Mouse (Mus musculus): ENCODE results near the gene Akap11. TPM values are rescaled to one million over a fixed set of nuclear protein-coding genes. Genes with fewer than 3 reads are reported as not detected.

Gene Akap11
- polyA plus RNA-seq, 1 experiment from 2014 or later: 26.2 TPM

DNA sequence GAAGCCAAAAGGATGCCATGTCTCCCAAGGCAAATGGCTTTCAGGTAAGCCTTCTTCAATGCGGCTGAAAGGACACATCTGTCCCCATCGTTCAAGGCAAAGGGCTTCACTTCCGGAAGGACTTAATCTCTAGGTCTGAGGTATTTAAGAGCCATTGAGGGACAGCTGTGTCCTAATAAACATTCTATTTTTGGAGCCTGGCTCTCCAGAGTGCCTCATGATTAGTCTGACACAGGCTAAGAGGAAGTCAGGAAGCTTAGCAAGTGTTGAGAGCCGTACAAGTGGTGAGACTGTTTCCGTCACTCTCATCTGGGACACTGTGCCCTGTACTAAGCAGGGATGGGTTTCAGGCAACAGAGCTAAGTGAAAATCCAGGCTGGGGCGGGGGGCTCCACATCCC, 12.2 kb upstream of the Akap11 start:
- no peaks in the 10 kb centered on the region for H3K36me3 ChIP-seq
- no peak overlapping the region for H3K4me2 ChIP-seq (replicated peaks)
- ATAC-seq (ENCODE audit: insufficient number of reproducible peaks, insufficient read depth, low FRiP score, low TSS enrichment): no peak
- H3K27me3 ChIP-seq: no peaks in the 10 kb centered on the region
- H3K4me1 ChIP-seq: no peaks in the 10 kb centered on the region
- no peak overlapping the region for H3K9ac ChIP-seq
- H3K9me3 ChIP-seq: no peaks in the 10 kb centered on the region
- no peak overlapping the region for H3K4me3 ChIP-seq
- no peak overlapping the region for H3K27ac ChIP-seq
- 77% methylated on average over 6 of the region's 6 CpGs for WGBS

GRCm38 (mm10) chr14:78541319-78541718, 4.7 kb upstream of the Akap11 start:
- 0 out of 2 replicates have a peak, but pooled peaks cover 5% of the 10 kb centered on the region for H3K4me1 ChIP-seq
- ATAC-seq (ENCODE audit: insufficient number of reproducible peaks, insufficient read depth, low FRiP score, low TSS enrichment): no peak
- H3K27me3 ChIP-seq: no peaks in the 10 kb centered on the region
- H3K9me3 ChIP-seq: no peaks in the 10 kb centered on the region
- H3K9ac ChIP-seq: no peak overlapping the region
- H3K4me3 ChIP-seq: no peak overlapping the region
- H3K4me2 ChIP-seq (replicated peaks): no peak overlapping the region
- H3K27ac ChIP-seq: no peak overlapping the region
- no peaks in the 10 kb centered on the region for H3K36me3 ChIP-seq
- 74% methylated on average over 3 of the region's 3 CpGs for whole genome bisulfite sequencing

DNA sequence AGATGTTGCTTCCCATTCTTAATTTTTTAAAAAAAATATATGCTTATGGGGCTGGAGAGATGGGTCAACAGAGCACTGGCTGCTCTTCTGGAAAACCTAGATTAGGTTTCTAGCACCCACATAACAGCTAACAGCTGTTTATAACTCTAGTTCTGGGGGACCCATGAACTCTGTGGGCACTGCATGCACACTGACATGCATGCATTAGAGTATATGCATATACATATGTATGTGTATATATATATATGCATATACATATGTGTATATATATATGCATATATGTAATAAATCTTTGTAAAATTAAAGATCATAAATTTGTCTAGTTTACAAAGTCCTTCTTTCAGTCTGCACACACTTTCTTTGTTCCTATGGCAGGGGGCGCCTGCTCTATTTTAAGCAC, 3.2 kb upstream of the Akap11 start:
- WGBS: 92% methylated on average over 1 of the region's 1 CpGs
- Histone ChIP-seq H3K27me3 (no peaks in the 10 kb centered on the region), H3K36me3 (no peaks in the 10 kb centered on the region), H3K9me3 (no peaks in the 10 kb centered on the region), H3K4me2 (replicated peaks) (no peak overlapping the region), H3K4me1 (0 out of 2 replicates have a peak, but pooled peaks cover 13% of the 10 kb centered on the region), H3K9ac (no peak overlapping the region), H3K27ac (no peak overlapping the region), H3K4me3 (no peak overlapping the region)
- no peak for ATAC-seq (ENCODE audit: insufficient number of reproducible peaks, insufficient read depth, low FRiP score, low TSS enrichment)

DNA sequence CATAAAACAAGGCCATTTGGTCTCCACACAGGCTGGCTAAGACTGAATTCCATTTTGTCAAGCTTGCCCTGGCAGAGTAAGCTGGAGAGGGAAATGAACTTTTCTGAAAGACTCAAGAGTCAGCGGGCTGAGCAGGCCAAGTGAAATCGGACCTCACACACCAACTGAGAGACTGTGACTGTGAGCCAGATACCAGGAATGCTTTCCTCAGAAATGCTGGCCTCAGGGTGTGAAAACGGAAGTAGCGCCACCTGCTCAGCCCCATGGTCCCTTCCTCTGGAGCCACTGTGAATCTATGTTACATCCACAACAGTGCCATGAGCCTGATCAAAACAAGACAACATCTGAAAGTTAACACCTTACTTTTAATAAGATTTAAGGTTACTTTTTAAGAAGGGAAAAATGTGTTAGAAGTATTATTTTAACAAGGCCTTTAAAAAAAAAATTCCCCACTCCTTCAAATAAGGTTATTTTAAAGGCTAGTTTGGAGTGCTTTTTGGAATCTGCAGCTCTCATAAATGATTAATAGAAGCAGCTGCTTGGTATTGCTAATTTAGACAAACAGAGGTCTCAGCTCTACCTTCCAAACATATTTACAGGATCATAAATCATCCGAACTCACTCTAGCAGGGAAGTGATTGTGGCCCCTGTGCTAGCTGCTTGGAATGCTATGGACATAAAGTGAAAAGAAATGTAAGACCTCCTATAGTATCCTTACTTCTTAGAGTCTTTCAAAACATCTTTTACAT, 2.1 kb upstream of the Akap11 start:
- H3K27me3 ChIP-seq: no peaks in the 10 kb centered on the region
- WGBS: 33% methylated on average over 5 of the region's 5 CpGs
- no peak overlapping the region for H3K9ac ChIP-seq
- H3K27ac ChIP-seq: no peak overlapping the region
- 0 out of 2 replicates have a peak, but pooled peaks cover 13% of the 10 kb centered on the region for H3K4me1 ChIP-seq
- H3K9me3 ChIP-seq: no peaks in the 10 kb centered on the region
- H3K36me3 ChIP-seq: no peaks in the 10 kb centered on the region
- H3K4me3 ChIP-seq: no peak overlapping the region
- ATAC-seq (ENCODE audit: insufficient number of reproducible peaks, insufficient read depth, low FRiP score, low TSS enrichment): no peak
- no peak overlapping the region for H3K4me2 ChIP-seq (replicated peaks)

DNA sequence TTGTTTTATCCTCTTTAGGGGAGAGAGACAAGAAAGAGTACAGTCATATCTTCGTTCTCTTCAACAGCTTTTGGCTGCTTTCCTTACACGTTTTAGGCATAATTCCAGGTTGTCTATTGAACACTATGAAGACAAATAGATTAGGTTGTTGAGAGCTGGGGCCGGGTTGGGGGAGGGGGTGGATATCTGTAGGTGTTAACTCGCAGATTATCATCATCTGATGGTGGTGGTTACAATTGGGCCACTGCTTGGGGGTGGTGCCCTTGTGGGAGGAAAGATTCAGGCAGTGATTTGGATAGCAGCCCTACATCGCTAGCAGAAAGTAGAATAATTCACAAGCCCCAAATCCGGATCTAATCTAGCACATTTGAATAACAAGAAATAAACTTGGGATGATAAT, 943 bp upstream of the Akap11 start:
- no peak for ATAC-seq (ENCODE audit: insufficient number of reproducible peaks, insufficient read depth, low FRiP score, low TSS enrichment)
- Histone ChIP-seq H3K9me3 (no peaks in the 10 kb centered on the region), H3K36me3 (no peaks in the 10 kb centered on the region), H3K4me3 (peak overlapping the region; percentile 92; the same call in 1 of the 2 replicates), H3K9ac (no peak overlapping the region), H3K4me1 (0 out of 2 replicates have a peak, but pooled peaks cover 13% of the 10 kb centered on the region), H3K4me2 (replicated peaks) (peak overlapping the region; percentile 66), H3K27me3 (no peaks in the 10 kb centered on the region), H3K27ac (no peak overlapping the region)
- 54% methylated on average over 6 of the region's 6 CpGs for WGBS

DNA sequence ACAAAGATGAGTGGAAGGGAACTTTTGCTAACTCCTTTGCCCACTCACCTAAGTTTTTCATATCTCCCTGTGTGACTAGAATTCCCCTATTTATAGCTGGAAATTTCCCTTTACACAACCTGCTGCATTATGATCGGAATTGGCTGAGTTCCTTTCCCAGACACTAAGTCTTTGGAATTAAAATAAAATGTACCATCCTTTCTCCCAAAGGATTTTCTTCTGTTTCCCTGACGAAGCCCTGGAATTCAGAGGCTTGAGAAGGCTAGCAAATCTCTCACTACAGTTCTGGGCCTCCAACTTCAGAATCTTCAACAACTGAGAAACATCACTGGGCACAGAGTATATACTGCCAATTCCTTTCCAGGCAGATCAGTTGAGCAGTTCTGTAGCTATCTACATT, 1.2 kb downstream of the Akap11 start:
- 0 out of 2 replicates have a peak, but pooled peaks cover 13% of the 10 kb centered on the region for H3K4me1 ChIP-seq
- no peak for ATAC-seq (ENCODE audit: insufficient number of reproducible peaks, insufficient read depth, low FRiP score, low TSS enrichment)
- no peaks in the 10 kb centered on the region for H3K9me3 ChIP-seq
- H3K9ac ChIP-seq: peak overlapping the region; percentile 92; the same call in 1 of the 2 replicates
- peak overlapping the region; percentile 66 for H3K4me2 ChIP-seq (replicated peaks)
- no peak overlapping the region for H3K27ac ChIP-seq
- H3K4me3 ChIP-seq: peak overlapping the region; percentile 92
- H3K36me3 ChIP-seq: no peaks in the 10 kb centered on the region
- 38% methylated on average over 2 of the region's 2 CpGs for WGBS
- H3K27me3 ChIP-seq: no peaks in the 10 kb centered on the region

- 0 out of 2 replicates have a peak, but pooled peaks cover 13% of the 10 kb centered on the region for H3K4me1 ChIP-seq
- H3K4me2 ChIP-seq (replicated peaks): no peak overlapping the region
- H3K27me3 ChIP-seq: no peaks in the 10 kb centered on the region
- no peak overlapping the region for H3K9ac ChIP-seq
- H3K9me3 ChIP-seq: no peaks in the 10 kb centered on the region
- H3K4me3 ChIP-seq: no peak overlapping the region
- no peaks in the 10 kb centered on the region for H3K36me3 ChIP-seq
- WGBS: 94% methylated on average over 5 of the region's 5 CpGs
- no peak for ATAC-seq (ENCODE audit: insufficient number of reproducible peaks, insufficient read depth, low FRiP score, low TSS enrichment)
- H3K27ac ChIP-seq: no peak overlapping the region
These were observed 2.0 kb downstream of the Akap11 start for GRCm38 (mm10) chr14:78534651-78535050.

DNA sequence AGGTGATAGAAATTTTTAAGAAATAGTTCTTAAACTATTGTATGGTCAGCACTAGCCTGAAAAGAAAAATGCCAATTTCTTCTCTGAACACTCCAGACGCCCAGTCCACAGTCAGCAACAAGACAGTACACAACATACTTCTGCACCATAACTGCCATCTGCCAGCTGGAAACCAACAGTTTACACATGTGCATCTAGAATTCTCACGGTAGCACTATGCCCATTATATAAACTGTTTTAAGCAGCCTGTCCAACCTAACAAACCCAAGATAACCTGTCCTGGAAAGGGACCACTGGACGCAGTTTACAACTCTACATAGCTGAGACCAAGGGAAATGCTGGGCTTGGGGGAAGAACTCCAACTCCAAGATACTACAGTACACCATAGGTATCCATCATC, 2.9 kb downstream of the Akap11 start:
- H3K4me2 ChIP-seq (replicated peaks): no peak overlapping the region
- no peak overlapping the region for H3K9ac ChIP-seq
- no peaks in the 10 kb centered on the region for H3K9me3 ChIP-seq
- 87% methylated on average over 3 of the region's 3 CpGs for WGBS
- no peak overlapping the region for H3K4me3 ChIP-seq
- H3K36me3 ChIP-seq: no peaks in the 10 kb centered on the region
- H3K27ac ChIP-seq: no peak overlapping the region
- H3K27me3 ChIP-seq: no peaks in the 10 kb centered on the region
- no peak for ATAC-seq (ENCODE audit: insufficient number of reproducible peaks, insufficient read depth, low FRiP score, low TSS enrichment)
- 0 out of 2 replicates have a peak, but pooled peaks cover 13% of the 10 kb centered on the region for H3K4me1 ChIP-seq

DNA sequence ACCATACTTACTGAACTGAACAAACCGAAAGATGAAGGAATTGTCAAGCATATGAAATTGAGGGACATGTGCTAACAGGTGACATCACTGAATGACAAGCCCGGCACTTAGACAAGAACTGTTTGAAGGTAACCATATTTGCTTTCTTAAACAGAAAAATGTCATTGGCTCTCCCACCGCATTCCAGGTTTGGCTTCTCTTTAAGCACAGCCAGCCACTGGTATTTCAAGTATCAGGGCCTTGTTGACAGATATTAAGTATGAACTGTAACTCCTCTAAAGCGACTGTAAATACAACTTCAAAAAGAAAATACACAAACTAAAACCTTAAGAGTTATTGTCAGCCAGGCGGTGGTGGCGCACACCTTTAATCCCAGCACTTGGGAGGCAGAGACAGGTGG, 4.3 kb downstream of the Akap11 start:
- ATAC-seq (ENCODE audit: insufficient number of reproducible peaks, insufficient read depth, low FRiP score, low TSS enrichment): no peak
- Histone ChIP-seq H3K4me1 (0 out of 2 replicates have a peak, but pooled peaks cover 8% of the 10 kb centered on the region), H3K27ac (no peak overlapping the region), H3K4me2 (replicated peaks) (no peak overlapping the region), H3K9ac (no peak overlapping the region), H3K36me3 (no peaks in the 10 kb centered on the region), H3K9me3 (no peaks in the 10 kb centered on the region), H3K27me3 (no peaks in the 10 kb centered on the region), H3K4me3 (no peak overlapping the region)
- WGBS: 86% methylated on average over 6 of the region's 6 CpGs

- Histone ChIP-seq H3K36me3 (no peaks in the 10 kb centered on the region), H3K9me3 (no peaks in the 10 kb centered on the region), H3K27ac (no peak overlapping the region), H3K27me3 (no peaks in the 10 kb centered on the region), H3K4me2 (replicated peaks) (no peak overlapping the region), H3K9ac (no peak overlapping the region), H3K4me3 (no peak overlapping the region), H3K4me1 (peaks cover 5% of the 10 kb centered on the region; the same call in 1 of the 2 replicates)
- WGBS: 86% methylated on average over 3 of the region's 3 CpGs
- ATAC-seq (ENCODE audit: insufficient number of reproducible peaks, insufficient read depth, low FRiP score, low TSS enrichment): no peak
These were observed 6.4 kb downstream of the Akap11 start for GRCm38 (mm10) chr14:78530256-78530655.

- 89% methylated on average over 8 of the region's 8 CpGs for WGBS
- H3K27ac ChIP-seq: no peak overlapping the region
These were observed 7.9 kb downstream of the Akap11 start for GRCm38 (mm10) chr14:78528461-78529425.

More at GRCm38 (mm10) chr14:78528461-78529425, 7.9 kb downstream of the Akap11 start:
- H3K9ac ChIP-seq: no peak overlapping the region
- no peak overlapping the region for H3K4me3 ChIP-seq
- no peaks in the 10 kb centered on the region for H3K9me3 ChIP-seq
- H3K36me3 ChIP-seq: no peaks in the 10 kb centered on the region
- no peaks in the 10 kb centered on the region for H3K27me3 ChIP-seq
- H3K4me2 ChIP-seq (replicated peaks): no peak overlapping the region
- H3K4me1 ChIP-seq: peaks cover 3% of the 10 kb centered on the region; the same call in 1 of the 2 replicates
- ATAC-seq (ENCODE audit: insufficient number of reproducible peaks, insufficient read depth, low FRiP score, low TSS enrichment): no peak

Measured in embryonic facial prominence, embryonic 12.5 days (tissue).